Mouse (Mus musculus): ENCODE measurements at regions not wholly inside any gene's neighbourhood (a gene's known extent, or its start where the extent isn't known, plus 50 kb on each side); places are given as distances from the start of the nearest gene placed in this dataset.

DNA sequence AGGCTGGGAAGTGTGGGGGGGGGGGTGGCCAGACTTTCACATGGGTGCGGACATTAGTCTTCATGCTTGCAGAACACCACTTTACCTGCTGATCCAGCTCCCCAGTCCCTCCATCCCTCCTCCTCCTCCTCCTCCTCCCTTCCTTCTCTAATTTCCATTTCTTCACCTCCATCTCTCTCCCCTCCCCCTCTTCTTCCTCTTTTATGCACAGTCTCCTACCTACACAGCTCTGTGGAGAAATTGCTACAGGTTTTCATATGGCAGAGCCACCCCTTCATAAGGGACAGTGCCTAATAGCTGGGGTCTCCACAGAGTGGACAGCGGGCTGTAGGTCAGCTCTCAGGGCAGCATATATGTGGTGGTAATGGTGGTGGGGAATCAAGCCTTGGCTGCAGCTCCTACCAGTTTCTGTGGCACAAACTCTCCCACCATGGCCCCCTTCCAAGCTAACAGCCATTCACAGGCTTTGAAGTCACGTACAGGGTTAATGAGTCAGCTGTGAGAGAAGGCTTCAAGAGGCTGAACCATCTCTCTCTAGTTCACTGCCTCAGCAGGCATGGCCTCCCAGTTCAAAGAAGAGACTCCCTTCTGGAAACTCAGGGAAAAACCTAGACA, 136.3 kb upstream of the Irf2bp2 start:
- H3K36me3 ChIP-seq (ENCODE audit: control insufficient read depth in 1 of 2, insufficient read depth in 2 of 2, low read length in 2 of 2): no peaks in the 10 kb centered on the region
- H3K4me1 ChIP-seq (ENCODE audit: control insufficient read depth in 1 of 2, insufficient read depth in 2 of 2, low read length in 2 of 2): no peaks in the 10 kb centered on the region; a peak in 1 of 4 replicates
- H3K9ac ChIP-seq (ENCODE audit: control insufficient read depth, low read depth, low read length, poor library complexity, severe bottlenecking): no peak overlapping the region
- TF ChIP-seq E2F4 (IDR thresholded peaks at IDR 0.05; ENCODE audit: borderline replicate concordance, low read depth, low read length) (no peak), EP300 (IDR thresholded peaks at IDR 0.05; ENCODE audit: low read depth in 1 of 2, low read length in 2 of 2) (no peak), JUND (IDR thresholded peaks at IDR 0.05; ENCODE audit: low read depth, low read length) (no peak), MAZ (IDR thresholded peaks at IDR 0.05; ENCODE audit: low read depth, low read length) (no peak), CHD2 (IDR thresholded peaks at IDR 0.05; ENCODE audit: low read length) (no peak), ZMIZ1 (IDR thresholded peaks at IDR 0.05; ENCODE audit: low read depth, low read length) (no peak), USF2 (IDR thresholded peaks at IDR 0.05; ENCODE audit: borderline replicate concordance in 1 of 2, insufficient read depth in 1 of 2, low read depth in 1 of 2, low read length in 2 of 2) (no peak), HCFC1 (IDR thresholded peaks at IDR 0.05; ENCODE audit: low read depth, low read length) (no peak), UBTF (IDR thresholded peaks at IDR 0.05; ENCODE audit: borderline replicate concordance, insufficient read depth, low read depth, low read length) (no peak), MAFK (IDR thresholded peaks at IDR 0.05; ENCODE audit: borderline replicate concordance, low read depth, low read length) (no peak), ZC3H11A (IDR thresholded peaks at IDR 0.05; ENCODE audit: low read depth, low read length) (no peak), ETS1 (IDR thresholded peaks at IDR 0.05; ENCODE audit: low read depth, low read length) (no peak), POLR2A (IDR thresholded peaks at IDR 0.05; ENCODE audit: control insufficient read depth in 1 of 2, insufficient read depth in 1 of 2, low read depth in 1 of 2, low read length in 2 of 2, poor library complexity in 1 of 2) (no peak)
- peak; percentile 11 for DNase-seq (ENCODE audit: low read depth, low spot score)
- H3K27me3 ChIP-seq (ENCODE audit: control insufficient read depth in 1 of 2, insufficient read depth in 2 of 2, low read length in 2 of 2): peaks cover 0 to 1% of the 10 kb centered on the region in 2 experiments; a peak in 2 of 4 replicates
- H3K4me3 ChIP-seq (ENCODE audit: control insufficient read depth in 1 of 2, insufficient read depth in 1 of 2, low read depth in 2 of 2, low read length in 2 of 2): no peak overlapping the region
- H3K9me3 ChIP-seq (replicated peaks; ENCODE audit: insufficient read depth, low read length): no peaks in the 10 kb centered on the region
- H3K27ac ChIP-seq (ENCODE audit: control insufficient read depth, low read depth, low read length): no peak overlapping the region
- H3K79me2 ChIP-seq (ENCODE audit: control insufficient read depth, insufficient read depth, low read length, poor library complexity): no peaks in the 10 kb centered on the region

- Histone ChIP-seq H3K4me1 (ENCODE audit: control insufficient read depth in 1 of 2, insufficient read depth in 2 of 2, low read length in 2 of 2) (no peaks in the 10 kb centered on the region; a peak in 1 of 4 replicates), H3K27ac (ENCODE audit: control insufficient read depth, low read depth, low read length) (no peak overlapping the region), H3K9me3 (replicated peaks; ENCODE audit: insufficient read depth, low read length) (no peaks in the 10 kb centered on the region), H3K27me3 (ENCODE audit: control insufficient read depth in 1 of 2, insufficient read depth in 2 of 2, low read length in 2 of 2) (peaks cover 0 to 1% of the 10 kb centered on the region in 2 experiments; a peak in 2 of 4 replicates), H3K79me2 (ENCODE audit: control insufficient read depth, insufficient read depth, low read length, poor library complexity) (no peaks in the 10 kb centered on the region), H3K36me3 (ENCODE audit: control insufficient read depth in 1 of 2, insufficient read depth in 2 of 2, low read length in 2 of 2) (no peaks in the 10 kb centered on the region), H3K4me3 (ENCODE audit: control insufficient read depth in 1 of 2, insufficient read depth in 1 of 2, low read depth in 2 of 2, low read length in 2 of 2) (no peak overlapping the region), H3K9ac (ENCODE audit: control insufficient read depth, low read depth, low read length, poor library complexity, severe bottlenecking) (no peak overlapping the region)
- TF ChIP-seq MAZ (IDR thresholded peaks at IDR 0.05; ENCODE audit: low read depth, low read length) (no peak), KAT2A (conservative IDR thresholded peaks at IDR 0.05; ENCODE audit: low read depth, low read length) (no peak), USF1 (IDR thresholded peaks at IDR 0.05; ENCODE audit: low read depth, low read length) (no peak), ELF1 (IDR thresholded peaks at IDR 0.05; ENCODE audit: low read depth, low read length) (no peak), GABPA (IDR thresholded peaks at IDR 0.05; ENCODE audit: low read depth, low read length) (no peak), ZC3H11A (IDR thresholded peaks at IDR 0.05; ENCODE audit: low read depth, low read length) (no peak), SIN3A (IDR thresholded peaks at IDR 0.05; ENCODE audit: low read length) (no peak), BHLHE40 (IDR thresholded peaks at IDR 0.05; ENCODE audit: borderline replicate concordance, low read depth, low read length) (no peak), POLR2AphosphoS5 (IDR thresholded peaks at IDR 0.05; ENCODE audit: borderline replicate concordance, low read depth, low read length) (no peak), E2F4 (IDR thresholded peaks at IDR 0.05; ENCODE audit: borderline replicate concordance, low read depth, low read length) (no peak), POLR2A (IDR thresholded peaks at IDR 0.05; ENCODE audit: control insufficient read depth in 1 of 2, insufficient read depth in 1 of 2, low read depth in 1 of 2, low read length in 2 of 2, poor library complexity in 1 of 2) (no peak), MYB (IDR thresholded peaks at IDR 0.05; ENCODE audit: low read depth, low read length) (no peak), ZMIZ1 (IDR thresholded peaks at IDR 0.05; ENCODE audit: low read depth, low read length) (no peak), EP300 (IDR thresholded peaks at IDR 0.05; ENCODE audit: low read depth in 1 of 2, low read length in 2 of 2) (no peak)
- no peak for DNase-seq (ENCODE audit: low read depth, low spot score)
Observed at GRCm38 (mm10) chr8:126728987-126729632, 135.3 kb upstream of the Irf2bp2 start.
